8 mouse cellular contexts compared by ENCODE assay signal in genomic region chr13:56151404-56152226, GRCm38 (mm10). TPM values are rescaled to one million over a fixed set of nuclear protein-coding genes. Genes with fewer than 3 reads are reported as not detected.
A peak's percentile ranks its signal among the peaks of the same experiment; 100 is the strongest.
DNase-seq lines count a peak whose midpoint lies in the region; ATAC-seq and TF ChIP-seq lines count a peak whose summit lies in the region.

No protein-coding gene starts in this region.

- ATAC-seq in cerebellum, adult (ENCODE audit: insufficient number of reproducible peaks, low FRiP score, low TSS enrichment), result no peak

- intact Hi-C loops in heart, postnatal 36 days (cut with DNase I), result loop anchor here (2.0 to 10.0 kb wide), 3 partner anchors 45 to 427 kb away; partner anchors contain the start of gene Pcbd2

- H3K4me3 ChIP-seq in bone marrow, adult 2 months (replicated peaks; ENCODE audit: control insufficient read depth, low read depth, low read length), result peak overlapping the region; percentile 31
- H3K4me3 ChIP-seq in erythroblast, embryonic 14.5 days (replicated peaks), result peak overlapping the region; percentile 30

- TF ChIP-seq POLR2A in bone marrow, adult 2 months (IDR thresholded peaks at IDR 0.05; ENCODE audit: borderline replicate concordance, control insufficient read depth, low read depth, low read length), result no peak

- H3K36me3 ChIP-seq in erythroblast, embryonic 14.5 days (ENCODE audit: control insufficient read depth), result no peaks in the 10 kb centered on the region

- TF ChIP-seq CTCF in bone marrow, adult 2 months (IDR thresholded peaks at IDR 0.05; ENCODE audit: control insufficient read depth, insufficient read depth, low read length), result peak; percentile 69

- peak; percentile 19 for DNase-seq in cerebellum, adult 11 months
- peak; percentile 60 to 68 for DNase-seq in heart, postnatal 36 days
- DNase-seq in layer of hippocampus, adult 9-10 months (ENCODE audit: low spot score), result peak; percentile 52
- peak; percentile 79 for DNase-seq in lung, postnatal 14 days
- peak; percentile 60 for DNase-seq in right cerebral cortex, postnatal 14 days

- no peaks in the 10 kb centered on the region; the same call in 1 of the 2 replicates for H3K27me3 ChIP-seq in erythroblast, embryonic 14.5 days (ENCODE audit: control insufficient read depth)

- H3K9me3 ChIP-seq in erythroblast, embryonic 14.5 days (ENCODE audit: control insufficient read depth, low read length), result no peaks in the 10 kb centered on the region

- peak overlapping the region; percentile 81 for H3K27ac ChIP-seq in bone marrow, adult 2 months (ENCODE audit: control insufficient read depth, insufficient read depth, low read depth, low read length, poor library complexity)

- peaks cover 1% of the 10 kb centered on the region; the same call in 1 of the 2 replicates for H3K4me1 ChIP-seq in bone marrow, adult 2 months (ENCODE audit: control insufficient read depth, insufficient read depth, low read length)
- H3K4me1 ChIP-seq in erythroblast, embryonic 14.5 days (ENCODE audit: control insufficient read depth), result no peaks in the 10 kb centered on the region; the same call in 1 of the 2 replicates

- 2% methylated on average over 22 of the region's 22 CpGs for WGBS in bone marrow, adult 2 months

RNA-seq across cellular contexts. Expression of gene H2afy, which starts 15.5 kb away (rescaled TPM):
- 99.1 and 137 TPM in 2 replicates for polyA plus RNA-seq in bone marrow, adult 2 months (2011; ENCODE audit: insufficient read depth, insufficient read length, low replicate concordance, missing spikeins)
- polyA plus RNA-seq in erythroblast, embryonic 14.5 days (2012), result 3.9 and 4.7 TPM in 2 replicates
- total RNA-seq in heart, postnatal 36 days (2021), result 10 to 100 TPM; 45.2 to 50.3 TPM

RNA-seq across cellular contexts. Expression of gene Tifab, which starts 27.1 kb away (rescaled TPM):
- 22.4 and 70.7 TPM in 2 replicates for polyA plus RNA-seq in bone marrow, adult 2 months (2011; ENCODE audit: insufficient read depth, insufficient read length, low replicate concordance, missing spikeins)
- polyA plus RNA-seq in erythroblast, embryonic 14.5 days (2012), result 0.03 TPM in 2 replicates
- 1 to 10 TPM; 1.3 to 1.7 TPM for total RNA-seq in heart, postnatal 36 days (2021)

Comparison
In these comparisons a context has a peak if more than half of its experiments do, and no peak if none do; other contexts are left out.
1. DNase-seq: peak in every context shown above with its lines; median percentile 79 in lung, postnatal 14 days; 64 in heart, postnatal 36 days; 60 in right cerebral cortex, postnatal 14 days; 52 in layer of hippocampus, adult 9-10 months; 19 in cerebellum, adult 11 months.
2. RNA of gene H2afy, which starts 15.5 kb away (polyA plus RNA-seq): 99.1 to 137 TPM in bone marrow, adult 2 months; 3.9 to 4.7 TPM in erythroblast, embryonic 14.5 days; every median in the first group is over 10 times any median in the second.
3. RNA of gene Tifab, which starts 27.1 kb away (polyA plus RNA-seq): 22.4 to 70.7 TPM in bone marrow, adult 2 months; 0.03 TPM in erythroblast, embryonic 14.5 days; every median in the first group is over 10 times any median in the second.